Mouse (Mus musculus): ENCODE results near the gene Stxbp1.

- TF ChIP-seq CTCF (IDR thresholded peaks at IDR 0.05; ENCODE audit: low read depth) (no peak), EP300 (optimal IDR thresholded peaks at IDR 0.05) (no peak)
Measured at GRCm38 (mm10) chr2:32741273-32742172, 105.5 kb downstream of the Stxbp1 start.
